Mouse (Mus musculus): ENCODE measurements around the gene Rasgef1c. TPM values are rescaled to one million over a fixed set of nuclear protein-coding genes. Genes with fewer than 3 reads are reported as not detected.

Gene Rasgef1c
- polyA plus RNA-seq, 1 experiment from 2014 or later = 0.13 TPM

DNA sequence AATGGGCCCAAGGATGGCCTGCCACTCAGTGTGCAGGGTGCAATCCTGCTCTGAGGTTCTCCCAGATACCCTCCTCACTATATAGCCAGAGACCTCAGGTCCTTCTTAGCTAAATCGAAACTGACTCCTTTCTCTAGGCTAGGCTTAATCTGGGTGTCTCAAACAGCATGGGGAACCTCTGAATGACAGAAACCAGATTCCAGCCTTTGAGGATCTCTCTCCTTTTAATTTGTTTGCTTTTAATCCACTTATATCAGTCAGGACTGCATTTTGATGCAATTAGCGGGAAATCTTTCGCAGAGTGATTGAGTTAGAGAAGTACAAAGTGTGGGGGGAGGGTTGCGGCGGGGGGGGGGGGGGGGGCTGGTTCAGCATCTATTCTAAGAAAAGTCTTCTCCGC, 111.4 kb downstream of the Rasgef1c start:
- no peak overlapping the region for H3K27ac ChIP-seq (ENCODE audit: low read depth, low read length)
- ATAC-seq (replicated peaks; ENCODE audit: insufficient number of reproducible peaks, low FRiP score, low TSS enrichment) = no peak
- H3K4me3 ChIP-seq (ENCODE audit: low read depth, low read length) = no peak overlapping the region
- 0 out of 2 replicates have a peak, but pooled peaks cover 4% of the 10 kb centered on the region for H3K4me1 ChIP-seq (ENCODE audit: control insufficient read depth, insufficient read depth, low read length)
- WGBS (ENCODE audit: insufficient replicate concordance) = 65% methylated on average over 6 of the region's 6 CpGs
- H3K9ac ChIP-seq (ENCODE audit: low read depth, low read length) = no peak overlapping the region
- no peaks in the 10 kb centered on the region for H3K36me3 ChIP-seq (ENCODE audit: control insufficient read depth, insufficient read depth, low read length)
- no peak overlapping the region for H3K4me2 ChIP-seq
- H3K9me3 ChIP-seq (replicated peaks; ENCODE audit: control insufficient read depth, low read length) = no peaks in the 10 kb centered on the region
- H3K27me3 ChIP-seq (ENCODE audit: control insufficient read depth, insufficient read depth, low read length) = no peaks in the 10 kb centered on the region

DNA sequence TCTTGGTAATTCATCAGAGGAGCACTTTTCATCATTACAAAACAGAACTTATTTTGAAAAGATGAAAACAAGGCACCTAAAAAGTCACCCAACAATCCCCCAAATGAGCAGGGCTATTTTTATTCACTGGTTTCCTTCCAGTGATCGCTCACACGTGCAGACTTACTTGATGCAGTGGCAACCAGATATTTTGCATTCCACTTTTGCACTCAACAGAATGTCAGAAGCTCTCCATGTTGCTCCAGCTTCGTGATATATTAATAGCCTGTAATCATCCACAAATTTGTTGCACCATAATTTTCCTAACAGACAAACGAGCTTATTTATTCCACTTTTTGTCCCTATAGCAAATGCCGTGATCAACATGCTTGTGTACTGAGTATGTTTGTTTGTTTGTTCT, 114.9 kb downstream of the Rasgef1c start:
- no peaks in the 10 kb centered on the region for H3K27me3 ChIP-seq (ENCODE audit: control insufficient read depth, insufficient read depth, low read length)
- 61% methylated on average over 5 of the region's 5 CpGs for WGBS (ENCODE audit: insufficient replicate concordance)
- no peak overlapping the region for H3K4me3 ChIP-seq (ENCODE audit: low read depth, low read length)
- peaks cover 7% of the 10 kb centered on the region; the same call in 1 of the 2 replicates for H3K4me1 ChIP-seq (ENCODE audit: control insufficient read depth, insufficient read depth, low read length)
- H3K27ac ChIP-seq (ENCODE audit: low read depth, low read length) = no peak overlapping the region
- H3K9me3 ChIP-seq (replicated peaks; ENCODE audit: control insufficient read depth, low read length) = no peaks in the 10 kb centered on the region
- no peak for ATAC-seq (replicated peaks; ENCODE audit: insufficient number of reproducible peaks, low FRiP score, low TSS enrichment)
- H3K36me3 ChIP-seq (ENCODE audit: control insufficient read depth, insufficient read depth, low read length) = no peaks in the 10 kb centered on the region
- H3K9ac ChIP-seq (ENCODE audit: low read depth, low read length) = no peak overlapping the region
- no peak overlapping the region for H3K4me2 ChIP-seq

DNA sequence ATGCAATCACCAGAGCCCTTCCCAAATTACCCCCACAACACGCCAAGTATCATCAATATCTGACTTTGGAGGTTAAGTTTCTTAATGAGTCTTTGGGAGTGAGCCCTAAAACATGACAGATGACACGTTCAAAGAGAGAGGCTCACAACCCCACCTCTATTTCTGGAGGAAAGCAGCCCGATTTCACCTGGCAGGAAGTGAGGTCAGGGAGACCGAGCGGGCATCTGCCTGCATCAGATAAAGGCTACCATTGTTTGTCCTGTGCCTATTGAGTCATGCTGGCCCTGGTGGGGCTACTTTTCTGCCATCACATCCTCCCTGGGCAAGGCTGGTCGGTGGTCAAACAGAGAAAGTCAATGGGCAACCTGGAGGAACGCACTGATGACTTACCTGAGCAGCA, 115.9 kb downstream of the Rasgef1c start:
- no peak overlapping the region for H3K9ac ChIP-seq (ENCODE audit: low read depth, low read length)
- WGBS (ENCODE audit: insufficient replicate concordance) = 60% methylated on average over 7 of the region's 7 CpGs
- ATAC-seq (replicated peaks; ENCODE audit: insufficient number of reproducible peaks, low FRiP score, low TSS enrichment) = no peak
- no peak overlapping the region for H3K4me2 ChIP-seq
- no peaks in the 10 kb centered on the region for H3K9me3 ChIP-seq (replicated peaks; ENCODE audit: control insufficient read depth, low read length)
- no peak overlapping the region for H3K4me3 ChIP-seq (ENCODE audit: low read depth, low read length)
- H3K36me3 ChIP-seq (ENCODE audit: control insufficient read depth, insufficient read depth, low read length) = no peaks in the 10 kb centered on the region
- peaks cover 7% of the 10 kb centered on the region; the same call in 1 of the 2 replicates for H3K4me1 ChIP-seq (ENCODE audit: control insufficient read depth, insufficient read depth, low read length)
- H3K27ac ChIP-seq (ENCODE audit: low read depth, low read length) = no peak overlapping the region
- H3K27me3 ChIP-seq (ENCODE audit: control insufficient read depth, insufficient read depth, low read length) = 0 out of 2 replicates have a peak, but pooled peaks cover 1% of the 10 kb centered on the region

DNA sequence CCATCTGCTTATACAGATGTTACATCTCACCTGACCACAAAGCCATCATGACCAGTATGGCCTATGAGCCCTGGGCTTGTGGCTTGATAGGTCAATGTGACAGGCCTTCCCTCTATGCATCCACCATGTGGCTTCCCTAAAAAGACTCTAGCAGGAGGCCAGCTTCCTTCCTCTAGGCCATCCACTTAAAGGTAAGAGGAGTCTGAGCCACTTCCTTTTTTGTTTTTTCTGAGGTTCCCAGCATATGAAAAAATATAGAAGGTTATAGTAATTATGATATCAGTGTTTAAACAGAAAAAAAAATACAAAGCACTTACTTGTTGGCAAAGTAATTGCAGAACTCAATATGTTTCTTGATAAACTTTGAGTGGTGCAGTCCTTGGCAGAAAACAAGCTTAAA, 117.2 kb downstream of the Rasgef1c start:
- Histone ChIP-seq H3K27me3 (ENCODE audit: control insufficient read depth, insufficient read depth, low read length) (peaks cover 10% of the 10 kb centered on the region), H3K9ac (ENCODE audit: low read depth, low read length) (no peak overlapping the region), H3K36me3 (ENCODE audit: control insufficient read depth, insufficient read depth, low read length) (no peaks in the 10 kb centered on the region), H3K9me3 (replicated peaks; ENCODE audit: control insufficient read depth, low read length) (no peaks in the 10 kb centered on the region), H3K4me3 (ENCODE audit: low read depth, low read length) (no peak overlapping the region), H3K27ac (ENCODE audit: low read depth, low read length) (no peak overlapping the region), H3K4me2 (no peak overlapping the region), H3K4me1 (ENCODE audit: control insufficient read depth, insufficient read depth, low read length) (peaks cover 7% of the 10 kb centered on the region; the same call in 1 of the 2 replicates)
- no peak for ATAC-seq (replicated peaks; ENCODE audit: insufficient number of reproducible peaks, low FRiP score, low TSS enrichment)

DNA sequence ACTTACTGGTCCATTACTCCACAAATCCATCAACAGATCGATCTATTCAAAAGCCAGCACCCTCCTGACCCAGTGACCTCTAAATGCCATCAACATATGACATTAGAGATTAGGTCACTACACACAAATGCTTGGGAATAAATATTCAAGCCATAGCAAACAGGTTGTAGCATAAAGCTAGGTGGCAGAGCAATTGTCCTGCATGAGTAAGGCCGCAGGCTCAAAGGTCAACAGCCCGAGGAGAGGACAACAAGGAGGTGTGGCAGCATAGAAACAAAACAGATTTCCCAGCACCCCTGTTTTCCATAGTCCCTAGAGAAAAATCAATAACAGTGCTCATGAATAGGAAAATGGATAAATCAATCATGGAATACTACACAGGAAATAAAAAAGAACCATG, 120.5 kb downstream of the Rasgef1c start:
- no peak overlapping the region for H3K9ac ChIP-seq (ENCODE audit: low read depth, low read length)
- ATAC-seq (replicated peaks; ENCODE audit: insufficient number of reproducible peaks, low FRiP score, low TSS enrichment) = no peak
- H3K36me3 ChIP-seq (ENCODE audit: control insufficient read depth, insufficient read depth, low read length) = no peaks in the 10 kb centered on the region
- H3K27me3 ChIP-seq (ENCODE audit: control insufficient read depth, insufficient read depth, low read length) = peaks cover 15% of the 10 kb centered on the region
- no peak overlapping the region for H3K4me2 ChIP-seq
- no peak overlapping the region for H3K27ac ChIP-seq (ENCODE audit: low read depth, low read length)
- H3K4me1 ChIP-seq (ENCODE audit: control insufficient read depth, insufficient read depth, low read length) = peaks cover 5% of the 10 kb centered on the region; the same call in 1 of the 2 replicates
- H3K9me3 ChIP-seq (replicated peaks; ENCODE audit: control insufficient read depth, low read length) = no peaks in the 10 kb centered on the region
- H3K4me3 ChIP-seq (ENCODE audit: low read depth, low read length) = no peak overlapping the region
- 80% methylated on average over 3 of the region's 3 CpGs for WGBS (ENCODE audit: insufficient replicate concordance)

DNA sequence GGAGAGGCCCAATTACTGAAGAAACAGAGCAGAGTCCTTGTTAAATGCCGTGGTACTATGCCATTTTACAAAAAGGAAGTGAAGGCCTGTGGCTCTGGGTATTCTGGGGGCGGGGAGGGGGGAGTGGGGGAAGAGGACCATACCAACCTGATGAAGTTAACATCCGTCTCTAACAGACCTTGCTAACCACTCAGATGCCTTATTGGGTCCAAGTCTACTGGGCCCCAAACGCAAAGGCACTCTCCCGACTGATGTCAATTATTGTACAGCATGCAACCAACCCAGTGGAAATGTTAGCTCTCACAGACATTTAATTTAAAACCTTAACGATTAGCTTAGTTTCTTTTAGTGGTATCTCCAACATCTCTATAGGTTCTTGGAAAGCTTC, 122.8 kb downstream of the Rasgef1c start:
- Histone ChIP-seq H3K27ac (ENCODE audit: low read depth, low read length) (no peak overlapping the region), H3K9ac (ENCODE audit: low read depth, low read length) (no peak overlapping the region), H3K4me1 (ENCODE audit: control insufficient read depth, insufficient read depth, low read length) (peaks cover 5% of the 10 kb centered on the region; the same call in 1 of the 2 replicates), H3K4me3 (ENCODE audit: low read depth, low read length) (peak overlapping the region; percentile 86), H3K27me3 (ENCODE audit: control insufficient read depth, insufficient read depth, low read length) (peaks cover 15% of the 10 kb centered on the region), H3K9me3 (replicated peaks; ENCODE audit: control insufficient read depth, low read length) (no peaks in the 10 kb centered on the region), H3K36me3 (ENCODE audit: control insufficient read depth, insufficient read depth, low read length) (no peaks in the 10 kb centered on the region), H3K4me2 (peak overlapping the region; percentile 92)
- WGBS (ENCODE audit: insufficient replicate concordance) = 59% methylated on average over 6 of the region's 6 CpGs
- ATAC-seq (replicated peaks; ENCODE audit: insufficient number of reproducible peaks, low FRiP score, low TSS enrichment) = no peak; the same call in 1 of the 2 replicates

DNA sequence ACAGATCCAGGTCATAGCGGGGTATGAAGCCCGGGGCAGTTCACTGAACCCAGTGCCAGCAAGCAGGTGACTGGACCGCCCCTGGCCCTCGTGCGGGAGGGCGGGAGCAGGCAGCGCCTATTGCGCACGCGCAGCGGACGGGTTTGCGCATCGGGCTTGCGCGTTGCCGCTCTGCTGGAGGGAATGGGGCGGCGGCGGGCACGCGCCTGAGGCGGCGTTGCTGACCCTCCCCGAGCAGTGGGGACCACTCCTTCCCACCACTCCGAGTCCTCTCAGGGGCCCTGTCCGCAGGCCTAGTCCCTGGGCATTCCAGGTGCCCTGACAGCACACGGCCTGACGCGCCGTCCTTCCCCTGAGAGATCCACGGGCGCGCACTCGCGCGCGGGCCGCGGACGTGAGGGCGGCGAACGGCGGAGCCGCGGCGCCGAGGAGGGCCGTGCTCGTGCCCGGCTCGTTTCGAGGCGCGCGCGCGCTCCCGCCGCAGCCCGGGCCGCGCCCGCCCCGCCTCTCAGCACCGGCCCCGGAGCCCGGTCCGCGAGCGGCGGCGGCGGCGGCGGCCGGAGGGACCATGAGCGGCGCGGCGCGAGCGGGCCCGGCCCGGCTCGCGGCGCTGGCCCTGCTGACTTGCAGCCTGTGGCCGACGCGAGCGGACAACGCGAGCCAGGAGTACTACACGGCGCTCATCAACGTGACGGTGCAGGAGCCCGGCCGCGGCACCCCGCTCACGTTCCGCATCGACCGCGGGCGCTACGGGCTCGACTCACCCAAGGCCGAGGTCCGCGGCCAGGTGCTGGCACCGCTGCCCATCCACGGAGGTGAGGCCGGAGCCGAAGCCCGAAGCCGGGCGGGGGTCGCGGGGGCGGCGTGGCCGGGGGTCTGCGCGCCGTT, 123.4 kb downstream of the Rasgef1c start, which contains the start of gene Rnf130:
Rnf130 (plus strand) TSS at position 514 of the 888 bp plus-strand sequence.
- peaks cover 5% of the 10 kb centered on the region; the same call in 1 of the 2 replicates for H3K4me1 ChIP-seq (ENCODE audit: control insufficient read depth, insufficient read depth, low read length)
- peak; percentile 78 for ATAC-seq (replicated peaks; ENCODE audit: insufficient number of reproducible peaks, low FRiP score, low TSS enrichment)
- H3K27ac ChIP-seq (ENCODE audit: low read depth, low read length) = peak within 1 kb of the TSS; percentile 82
- no peaks in the 10 kb centered on the region for H3K9me3 ChIP-seq (replicated peaks; ENCODE audit: control insufficient read depth, low read length)
- H3K27me3 ChIP-seq (ENCODE audit: control insufficient read depth, insufficient read depth, low read length) = peaks cover 15% of the 10 kb centered on the region
- no peaks in the 10 kb centered on the region for H3K36me3 ChIP-seq (ENCODE audit: control insufficient read depth, insufficient read depth, low read length)
- peak within 1 kb of the TSS; percentile 92 for H3K4me2 ChIP-seq
- WGBS (ENCODE audit: insufficient replicate concordance) = under 1% methylated on average over 110 of the region's 129 CpGs
- peak within 1 kb of the TSS; percentile 94 for H3K9ac ChIP-seq (ENCODE audit: low read depth, low read length)
- H3K4me3 ChIP-seq (ENCODE audit: low read depth, low read length) = peak within 1 kb of the TSS; percentile 86

DNA sequence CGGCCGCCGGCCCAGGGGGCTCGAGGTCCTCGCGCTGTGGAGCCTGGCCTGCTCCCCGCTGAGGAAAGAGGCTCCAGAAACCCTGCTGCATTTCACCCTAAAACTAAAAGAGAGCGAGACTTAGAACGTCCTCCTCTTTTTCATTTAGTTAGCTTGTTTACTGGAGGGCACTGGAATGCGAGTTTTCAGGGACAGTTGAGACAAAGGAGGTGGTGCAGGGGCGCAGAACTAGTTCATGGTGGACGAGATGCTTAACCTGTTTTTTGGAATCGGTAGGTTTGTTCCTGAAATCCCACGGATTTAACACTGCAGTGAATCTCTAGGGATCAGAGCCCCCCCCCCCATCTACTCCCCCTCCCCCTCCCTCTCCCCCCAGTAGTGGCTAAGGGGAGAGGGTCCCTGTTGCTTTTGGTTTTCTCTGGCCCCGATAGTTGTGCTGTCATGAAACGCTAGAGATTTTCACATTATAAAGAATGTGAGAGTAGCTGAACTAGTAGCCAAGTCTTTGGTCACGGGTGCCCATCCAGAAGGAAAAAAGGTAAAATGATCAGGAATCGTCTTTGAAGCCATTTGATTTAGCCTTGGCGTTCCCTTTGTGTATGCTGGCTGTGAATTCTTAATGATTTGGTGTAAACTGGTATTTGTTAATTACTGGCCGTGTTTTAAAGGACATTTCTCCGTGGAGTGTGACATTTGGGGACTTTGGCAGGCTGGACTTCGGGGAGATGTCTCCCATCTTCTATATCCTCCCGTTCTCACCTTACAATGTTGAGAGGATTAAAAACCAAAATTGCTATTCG, 124.3 kb downstream of the Rasgef1c start:
- peaks cover 15% of the 10 kb centered on the region for H3K27me3 ChIP-seq (ENCODE audit: control insufficient read depth, insufficient read depth, low read length)
- peaks cover 4% of the 10 kb centered on the region; the same call in 1 of the 2 replicates for H3K4me1 ChIP-seq (ENCODE audit: control insufficient read depth, insufficient read depth, low read length)
- peak overlapping the region; percentile 94 for H3K9ac ChIP-seq (ENCODE audit: low read depth, low read length)
- peak overlapping the region; percentile 86 for H3K4me3 ChIP-seq (ENCODE audit: low read depth, low read length)
- H3K27ac ChIP-seq (ENCODE audit: low read depth, low read length) = peak overlapping the region; percentile 66; the same call in 1 of the 2 replicates
- H3K4me2 ChIP-seq = peak overlapping the region; percentile 92
- WGBS (ENCODE audit: insufficient replicate concordance) = 10% methylated on average over 24 of the region's 24 CpGs
- no peaks in the 10 kb centered on the region for H3K36me3 ChIP-seq (ENCODE audit: control insufficient read depth, insufficient read depth, low read length)
- H3K9me3 ChIP-seq (replicated peaks; ENCODE audit: control insufficient read depth, low read length) = no peaks in the 10 kb centered on the region
- ATAC-seq (replicated peaks; ENCODE audit: insufficient number of reproducible peaks, low FRiP score, low TSS enrichment) = no peak

Measured in heart, embryonic 11.5 days (tissue).